Mouse (Mus musculus) macrophage (primary cell): Measurements from ENCODE around the gene Thap12. TPM values are rescaled to one million over a fixed set of nuclear protein-coding genes. Genes with fewer than 3 reads are reported as not detected.
A peak's percentile ranks its signal among the peaks of the same experiment; 100 is the strongest.

ENCODE experiments used
- H3K27ac ChIP-seq: fragments of 350-480 bp; formaldehyde crosslinking; 2 replicates; pipeline ENCODE4 v1.9.0; 2021
- H3K36me3 ChIP-seq: fragments of 350-480 bp; formaldehyde crosslinking; 2 replicates; pipeline ENCODE4 v1.9.0; 2021; ENCODE audit errors: inconsistent target
- H3K4me3 ChIP-seq: fragments of 350-480 bp; formaldehyde crosslinking; 2 replicates; pipeline ENCODE4 v1.9.0; 2021; ENCODE audit errors: inconsistent target
- H3K79me2 ChIP-seq: fragments of 350-480 bp; formaldehyde crosslinking; 2 replicates; pipeline ENCODE4 v1.9.0; 2021; ENCODE audit errors: inconsistent target
- WGBS: methylation state at CpG from one replicate; pipeline ENCODE4 v1.1.7; 2026; ENCODE audit warnings: inconsistent platforms; ENCODE audit not compliant: missing documents; 5-methylcytosine and 5-hydroxymethylcytosine counted together
- polyA plus RNA-seq: library from polyadenylated mRNA; stranded (reverse); fragments of 250-400 nt; gene quantifications from 3 replicates; pipeline ENCODE4 v1.2.4, GENCODE M21; 2018; ENCODE audit warnings: inconsistent platforms
- total RNA-seq, 78 experiments: library from RNA; depleted of rRNA; stranded (reverse); fragments of 250-400 nt; gene quantifications; 1 replicate in 9 of 78; 2 replicates in 24 of 78; 3 replicates in 43 of 78; 4 replicates in 2 of 78; pipeline ENCODE4 v1.2.4; 2018; ENCODE audit warnings: inconsistent platforms in 56 of 78

Gene Thap12
- total RNA-seq (2018; cell fraction: chromatin; rRNA removed) = 10 to 100 TPM in 11 of 26 experiments, 1 to 10 TPM in 15; 2.8 to 19.4 (median 7.9) TPM
- total RNA-seq (2018; cell fraction: cytosol; rRNA removed) = 10 to 100 TPM in 25 of 26 experiments, 1 to 10 TPM in 1; 9.9 to 31.1 (median 19.1) TPM
- 10 to 100 TPM in 18 of 26 experiments, 1 to 10 TPM in 8; 6.1 to 27.1 (median 10.9) TPM for total RNA-seq (2018; cell fraction: nucleus; rRNA removed)
- 17.1 to 29.0 TPM (median 25.8 TPM) in 3 replicates for polyA plus RNA-seq

- peaks cover 42% of the 10 kb centered on the region for H3K79me2 ChIP-seq
- H3K36me3 ChIP-seq = no peaks in the 10 kb centered on the region
- under 1% methylated on average over 65 of the region's 65 CpGs for whole genome bisulfite sequencing
- peak within 1 kb of the TSS; percentile 78 for H3K4me3 ChIP-seq
- H3K27ac ChIP-seq = peak within 1 kb of the TSS; percentile 56
These were observed at the start of gene Thap12 for GRCm38 (mm10) chr7:98702283-98703240. Thap12 (plus strand) TSS chr7:98703103.

GRCm38 (mm10) chr7:98655681-98656530 lies 47.0 kb upstream of the Thap12 start:
- WGBS = under 1% methylated on average over 72 of the region's 74 CpGs
- peak overlapping the region; percentile 81 for H3K27ac ChIP-seq

GRCm38 (mm10) chr7:98656531-98657221 lies 46.2 kb upstream of the Thap12 start, which contains the start of gene Emsy:
Emsy (minus strand) TSS chr7:98656783.
- Histone ChIP-seq H3K79me2 (peaks cover 54% of the 10 kb centered on the region), H3K36me3 (0 out of 2 replicates have a peak, but pooled peaks cover 8% of the 10 kb centered on the region), H3K27ac (peak within 1 kb of the TSS; percentile 81), H3K4me3 (peak within 1 kb of the TSS; percentile 90)
- 0% methylated on average over 42 of the region's 42 CpGs for WGBS

More at GRCm38 (mm10) chr7:98655681-98656530, 47.0 kb upstream of the Thap12 start:
- peak overlapping the region; percentile 90 for H3K4me3 ChIP-seq
- H3K36me3 ChIP-seq = 0 out of 2 replicates have a peak, but pooled peaks cover 8% of the 10 kb centered on the region
- H3K79me2 ChIP-seq = peaks cover 62% of the 10 kb centered on the region

- H3K36me3 ChIP-seq = no peaks in the 10 kb centered on the region
- no peak overlapping the region for H3K27ac ChIP-seq
- H3K79me2 ChIP-seq = no peaks in the 10 kb centered on the region
- no peak overlapping the region for H3K4me3 ChIP-seq
- WGBS = 92% methylated on average over 4 of the region's 5 CpGs
These were observed 37.7 kb upstream of the Thap12 start for GRCm38 (mm10) chr7:98665166-98665565.

- Histone ChIP-seq H3K79me2 (no peaks in the 10 kb centered on the region), H3K27ac (no peak overlapping the region), H3K36me3 (no peaks in the 10 kb centered on the region), H3K4me3 (no peak overlapping the region)
- 95% methylated on average over 6 of the region's 6 CpGs for WGBS
These were observed 37.2 kb upstream of the Thap12 start for GRCm38 (mm10) chr7:98665726-98666125.

GRCm38 (mm10) chr7:98667956-98668746 lies 34.8 kb upstream of the Thap12 start:
- Histone ChIP-seq H3K79me2 (no peaks in the 10 kb centered on the region), H3K27ac (no peak overlapping the region), H3K36me3 (no peaks in the 10 kb centered on the region), H3K4me3 (no peak overlapping the region)
- 100% methylated on average over 6 of the region's 6 CpGs for WGBS

- 86% methylated on average over 4 of the region's 4 CpGs for WGBS
These were observed 32.1 kb upstream of the Thap12 start for GRCm38 (mm10) chr7:98670831-98671230.

GRCm38 (mm10) chr7:98671416-98671815 lies 31.5 kb upstream of the Thap12 start:
- no peak overlapping the region for H3K4me3 ChIP-seq
- no peaks in the 10 kb centered on the region for H3K36me3 ChIP-seq
- WGBS = 63% methylated on average over 9 of the region's 9 CpGs
- no peaks in the 10 kb centered on the region for H3K79me2 ChIP-seq
- peak overlapping the region; percentile 81 for H3K27ac ChIP-seq

More at GRCm38 (mm10) chr7:98670831-98671230, 32.1 kb upstream of the Thap12 start:
- H3K79me2 ChIP-seq = no peaks in the 10 kb centered on the region
- no peaks in the 10 kb centered on the region for H3K36me3 ChIP-seq
- peak overlapping the region; percentile 81 for H3K27ac ChIP-seq
- H3K4me3 ChIP-seq = no peak overlapping the region

- Histone ChIP-seq H3K4me3 (no peak overlapping the region), H3K27ac (peak overlapping the region; percentile 81), H3K36me3 (no peaks in the 10 kb centered on the region), H3K79me2 (no peaks in the 10 kb centered on the region)
- WGBS = 45% methylated on average over 11 of the region's 11 CpGs
These were observed 30.5 kb upstream of the Thap12 start for GRCm38 (mm10) chr7:98672241-98672955.

- no peaks in the 10 kb centered on the region for H3K36me3 ChIP-seq
- H3K27ac ChIP-seq = no peak overlapping the region
- no peak overlapping the region for H3K4me3 ChIP-seq
- 73% methylated on average over 4 of the region's 4 CpGs for WGBS
- H3K79me2 ChIP-seq = no peaks in the 10 kb centered on the region
These were observed 28.6 kb upstream of the Thap12 start for GRCm38 (mm10) chr7:98674344-98674743.

- H3K79me2 ChIP-seq = no peaks in the 10 kb centered on the region
- no peak overlapping the region for H3K4me3 ChIP-seq
- H3K36me3 ChIP-seq = no peaks in the 10 kb centered on the region
- H3K27ac ChIP-seq = no peak overlapping the region
- WGBS = 70% methylated on average over 2 of the region's 2 CpGs
These were observed 25.4 kb upstream of the Thap12 start for GRCm38 (mm10) chr7:98677511-98677910.

GRCm38 (mm10) chr7:98678441-98678840 lies 24.5 kb upstream of the Thap12 start:
- Histone ChIP-seq H3K27ac (no peak overlapping the region), H3K4me3 (no peak overlapping the region), H3K36me3 (no peaks in the 10 kb centered on the region), H3K79me2 (no peaks in the 10 kb centered on the region)
- WGBS = 87% methylated on average over 7 of the region's 7 CpGs
